Mouse (Mus musculus) cerebellum, adult 2 months (tissue): ENCODE data around the gene Zfp536.
"Not testable (repeated sequence)": the region's sequence is repeated elsewhere in the genome, so short reads cannot be mapped to it uniquely, and the experiment has no call there.

Source experiments
- CTCF ChIP-seq: fragments of 200-500 bp; IDR thresholded peaks from 2 replicates; pipeline ENCODE4 v1.5.1; 2011; ENCODE audit warnings: low read depth, mild to moderate bottlenecking, control low read depth, low read length, moderate library complexity, borderline replicate concordance; ENCODE audit not compliant: insufficient read depth
- POLR2A ChIP-seq: fragments of 200-500 bp; IDR thresholded peaks from 2 replicates; pipeline ENCODE4 v1.6.1; 2011; ENCODE audit warnings: low read length, control low read depth, borderline replicate concordance; ENCODE audit not compliant: insufficient read depth

DNA sequence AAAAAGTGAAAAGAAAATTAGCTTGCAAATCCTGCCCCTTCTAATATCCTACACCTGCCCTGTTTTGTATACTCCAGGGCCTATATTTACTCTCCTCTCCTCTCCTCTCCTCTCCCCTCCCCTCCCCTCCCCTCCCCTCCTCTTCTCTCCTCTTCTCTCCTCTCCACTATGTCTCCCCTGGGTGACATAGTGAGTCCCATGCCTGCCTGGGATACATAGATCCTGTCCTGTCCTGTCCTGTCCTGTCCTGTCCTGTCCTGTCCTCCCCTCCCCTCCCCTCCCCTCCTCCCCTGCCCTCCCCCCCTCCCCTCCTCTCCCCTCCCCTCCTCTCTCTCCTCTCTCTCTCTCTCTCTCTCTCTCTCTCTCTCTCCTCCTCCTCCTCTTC is 169.9 kb downstream of the Zfp536 start:
- TF ChIP-seq CTCF, POLR2A: not testable (repeated sequence)
